Mouse (Mus musculus): Measurements from ENCODE around the gene Tarsl2. TPM values are rescaled to one million over a fixed set of nuclear protein-coding genes. Genes with fewer than 3 reads are reported as not detected.

Tarsl2 gene
- polyA plus RNA-seq, 2 experiments, result 7.8 to 12.0 TPM

GRCm38 (mm10) chr7:65702076-65702475 lies 57.4 kb downstream of the Tarsl2 start:
- H3K27me3 ChIP-seq (ENCODE audit: control insufficient read depth, insufficient read depth, low read length), result no peaks in the 10 kb centered on the region
- no peak overlapping the region for H3K4me3 ChIP-seq (replicated peaks; ENCODE audit: low read length)
- 0 out of 2 replicates have a peak, but pooled peaks cover 5% of the 10 kb centered on the region for H3K4me1 ChIP-seq (ENCODE audit: control insufficient read depth, insufficient read depth, low read length)
- no peak overlapping the region for H3K27ac ChIP-seq (replicated peaks; ENCODE audit: low read depth, low read length)
- 95% methylated on average over 7 of the region's 7 CpGs for WGBS
- H3K36me3 ChIP-seq (ENCODE audit: control insufficient read depth, insufficient read depth, low read length), result peaks cover 52% of the 10 kb centered on the region
- H3K9ac ChIP-seq (ENCODE audit: low read depth, low read length, severe bottlenecking), result no peak overlapping the region
- H3K4me2 ChIP-seq (replicated peaks; ENCODE audit: low read depth, low read length, severe bottlenecking), result no peak overlapping the region
- ATAC-seq (ENCODE audit: low FRiP score, low read depth) (no peak), DNase-seq (ENCODE audit: low spot score) (no peak)
- no peak for TF ChIP-seq POLR2A (IDR thresholded peaks at IDR 0.05; ENCODE audit: borderline replicate concordance, extremely low read depth, insufficient read depth, insufficient read length)
- no peaks in the 10 kb centered on the region for H3K9me3 ChIP-seq (ENCODE audit: control insufficient read depth, low read length)

- Histone ChIP-seq H3K27ac (replicated peaks; ENCODE audit: low read depth, low read length) (no peak overlapping the region), H3K4me2 (replicated peaks; ENCODE audit: low read depth, low read length, severe bottlenecking) (peak overlapping the region; percentile 51), H3K27me3 (ENCODE audit: control insufficient read depth, insufficient read depth, low read length) (no peaks in the 10 kb centered on the region), H3K4me1 (ENCODE audit: control insufficient read depth, insufficient read depth, low read length) (0 out of 2 replicates have a peak, but pooled peaks cover 5% of the 10 kb centered on the region), H3K36me3 (ENCODE audit: control insufficient read depth, insufficient read depth, low read length) (peaks cover 27% of the 10 kb centered on the region), H3K9ac (ENCODE audit: low read depth, low read length, severe bottlenecking) (0 out of 2 replicates have a peak overlapping the region, but pooled peaks have one; percentile 4), H3K9me3 (ENCODE audit: control insufficient read depth, low read length) (no peaks in the 10 kb centered on the region), H3K4me3 (replicated peaks; ENCODE audit: low read length) (peak overlapping the region; percentile 24)
- WGBS, result 12% methylated on average over 10 of the region's 10 CpGs
- ATAC-seq (ENCODE audit: low FRiP score, low read depth) (peak; percentile 47; the same call in 1 of the 2 replicates), DNase-seq (ENCODE audit: low spot score) (peak; percentile 88)
- TF ChIP-seq POLR2A (IDR thresholded peaks at IDR 0.05; ENCODE audit: borderline replicate concordance, extremely low read depth, insufficient read depth, insufficient read length), result no peak
These were observed 60.1 kb downstream of the Tarsl2 start for GRCm38 (mm10) chr7:65704818-65705242.

DNA sequence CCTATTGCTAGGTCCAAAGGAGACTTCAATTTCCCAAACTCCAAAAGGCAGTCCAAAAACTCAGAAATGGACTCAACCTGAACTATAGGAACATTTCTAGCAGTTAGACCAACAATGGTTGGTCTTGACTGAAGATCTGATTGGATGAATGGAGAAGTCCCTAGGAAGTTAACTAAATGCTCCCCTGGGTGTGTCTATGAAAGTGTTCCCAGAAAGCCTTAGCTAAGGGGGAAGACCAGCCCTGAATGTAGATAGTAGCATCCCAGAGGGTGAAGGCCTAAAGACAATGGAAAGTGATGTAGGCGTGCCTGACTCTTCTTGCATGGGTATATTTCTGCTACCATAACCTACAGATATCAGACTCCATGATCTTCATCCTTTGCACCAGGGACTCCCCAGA lies 63.8 kb downstream of the Tarsl2 start:
- no peak overlapping the region for H3K9ac ChIP-seq (ENCODE audit: low read depth, low read length, severe bottlenecking)
- 0 out of 2 replicates have a peak, but pooled peaks cover 5% of the 10 kb centered on the region for H3K4me1 ChIP-seq (ENCODE audit: control insufficient read depth, insufficient read depth, low read length)
- TF ChIP-seq POLR2A (IDR thresholded peaks at IDR 0.05; ENCODE audit: borderline replicate concordance, extremely low read depth, insufficient read depth, insufficient read length), result no peak
- H3K36me3 ChIP-seq (ENCODE audit: control insufficient read depth, insufficient read depth, low read length), result no peaks in the 10 kb centered on the region
- no peaks in the 10 kb centered on the region for H3K9me3 ChIP-seq (ENCODE audit: control insufficient read depth, low read length)
- no peak overlapping the region for H3K27ac ChIP-seq (replicated peaks; ENCODE audit: low read depth, low read length)
- H3K4me2 ChIP-seq (replicated peaks; ENCODE audit: low read depth, low read length, severe bottlenecking), result no peak overlapping the region
- WGBS, result 85% methylated on average over 1 of the region's 1 CpGs
- no peak for ATAC-seq (ENCODE audit: low FRiP score, low read depth)
- no peaks in the 10 kb centered on the region for H3K27me3 ChIP-seq (ENCODE audit: control insufficient read depth, insufficient read depth, low read length)
- DNase-seq (ENCODE audit: low spot score), result no peak
- no peak overlapping the region for H3K4me3 ChIP-seq (replicated peaks; ENCODE audit: low read length)

DNA sequence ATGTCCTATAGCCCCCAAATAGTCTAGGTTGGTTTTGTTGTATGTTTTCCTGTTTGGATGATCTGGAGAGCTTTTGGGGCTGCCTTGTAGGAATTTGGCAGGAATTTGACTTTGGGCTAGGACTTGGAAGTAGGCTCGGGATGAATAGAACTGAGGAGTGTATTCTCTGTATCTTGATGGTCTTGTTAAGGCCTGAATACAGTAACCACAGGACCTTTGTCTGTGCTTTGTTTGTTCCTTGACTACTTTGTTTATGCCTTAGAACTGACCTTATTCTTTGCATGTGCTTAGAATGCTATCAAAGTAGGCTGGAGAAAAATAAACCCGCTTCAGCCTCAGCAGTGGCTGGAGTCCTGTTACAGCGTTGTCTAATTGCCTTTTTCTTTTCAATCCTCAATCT lies 65.6 kb downstream of the Tarsl2 start:
- no peak overlapping the region for H3K4me2 ChIP-seq (replicated peaks; ENCODE audit: low read depth, low read length, severe bottlenecking)
- 78% methylated on average over 3 of the region's 3 CpGs for WGBS
- no peak overlapping the region for H3K4me3 ChIP-seq (replicated peaks; ENCODE audit: low read length)
- no peak for DNase-seq (ENCODE audit: low spot score)
- no peak overlapping the region for H3K27ac ChIP-seq (replicated peaks; ENCODE audit: low read depth, low read length)
- ATAC-seq (ENCODE audit: low FRiP score, low read depth), result no peak
- H3K4me1 ChIP-seq (ENCODE audit: control insufficient read depth, insufficient read depth, low read length), result 0 out of 2 replicates have a peak, but pooled peaks cover under 1% of the 10 kb centered on the region
- H3K27me3 ChIP-seq (ENCODE audit: control insufficient read depth, insufficient read depth, low read length), result no peaks in the 10 kb centered on the region
- H3K9ac ChIP-seq (ENCODE audit: low read depth, low read length, severe bottlenecking), result no peak overlapping the region
- H3K9me3 ChIP-seq (ENCODE audit: control insufficient read depth, low read length), result no peaks in the 10 kb centered on the region
- H3K36me3 ChIP-seq (ENCODE audit: control insufficient read depth, insufficient read depth, low read length), result no peaks in the 10 kb centered on the region
- TF ChIP-seq POLR2A (IDR thresholded peaks at IDR 0.05; ENCODE audit: borderline replicate concordance, extremely low read depth, insufficient read depth, insufficient read length), result no peak

GRCm38 (mm10) chr7:65713782-65714181 lies 69.1 kb downstream of the Tarsl2 start:
- TF ChIP-seq POLR2A (IDR thresholded peaks at IDR 0.05; ENCODE audit: borderline replicate concordance, extremely low read depth, insufficient read depth, insufficient read length), result no peak
- Histone ChIP-seq H3K9ac (ENCODE audit: low read depth, low read length, severe bottlenecking) (no peak overlapping the region), H3K36me3 (ENCODE audit: control insufficient read depth, insufficient read depth, low read length) (no peaks in the 10 kb centered on the region), H3K27me3 (ENCODE audit: control insufficient read depth, insufficient read depth, low read length) (no peaks in the 10 kb centered on the region), H3K27ac (replicated peaks; ENCODE audit: low read depth, low read length) (no peak overlapping the region), H3K4me2 (replicated peaks; ENCODE audit: low read depth, low read length, severe bottlenecking) (no peak overlapping the region), H3K4me3 (replicated peaks; ENCODE audit: low read length) (no peak overlapping the region), H3K9me3 (ENCODE audit: control insufficient read depth, low read length) (no peaks in the 10 kb centered on the region), H3K4me1 (ENCODE audit: control insufficient read depth, insufficient read depth, low read length) (no peaks in the 10 kb centered on the region)
- DNase-seq (ENCODE audit: low spot score), result no peak
- WGBS, result 67% methylated on average over 5 of the region's 5 CpGs
- no peak for ATAC-seq (ENCODE audit: low FRiP score, low read depth)

GRCm38 (mm10) chr7:65714304-65714703 lies 69.6 kb downstream of the Tarsl2 start:
- Histone ChIP-seq H3K36me3 (ENCODE audit: control insufficient read depth, insufficient read depth, low read length) (no peaks in the 10 kb centered on the region), H3K27me3 (ENCODE audit: control insufficient read depth, insufficient read depth, low read length) (no peaks in the 10 kb centered on the region), H3K27ac (replicated peaks; ENCODE audit: low read depth, low read length) (no peak overlapping the region), H3K4me3 (replicated peaks; ENCODE audit: low read length) (no peak overlapping the region), H3K9ac (ENCODE audit: low read depth, low read length, severe bottlenecking) (no peak overlapping the region), H3K9me3 (ENCODE audit: control insufficient read depth, low read length) (no peaks in the 10 kb centered on the region), H3K4me2 (replicated peaks; ENCODE audit: low read depth, low read length, severe bottlenecking) (no peak overlapping the region), H3K4me1 (ENCODE audit: control insufficient read depth, insufficient read depth, low read length) (no peaks in the 10 kb centered on the region)
- no peak for TF ChIP-seq POLR2A (IDR thresholded peaks at IDR 0.05; ENCODE audit: borderline replicate concordance, extremely low read depth, insufficient read depth, insufficient read length)
- ATAC-seq (ENCODE audit: low FRiP score, low read depth) (no peak), DNase-seq (ENCODE audit: low spot score) (no peak)
- WGBS, result 85% methylated on average over 4 of the region's 4 CpGs
